Mouse (Mus musculus) limb, embryonic 10.5 days (tissue): ENCODE measurements around the gene Snrnp40. TPM values are rescaled to one million over a fixed set of nuclear protein-coding genes. Genes with fewer than 3 reads are reported as not detected.
A peak's percentile ranks its signal among the peaks of the same experiment; 100 is the strongest.

ENCODE experiments used
- DNase-seq: peaks from one replicate; pipeline ENCODE4 v3.0.0-alpha.2; 2017; ENCODE audit warnings: low spot score
- H3K27ac ChIP-seq: fragments of 300-500 bp; sonication (generic); 2 replicates; pipeline ENCODE4 v1.5.1; 2016; ENCODE audit warnings: mild to moderate bottlenecking
- H3K27me3 ChIP-seq: fragments of 300-500 bp; sonication (generic); 2 replicates; pipeline ENCODE4 v1.6.1; 2016; ENCODE audit warnings: low read depth, mild to moderate bottlenecking; ENCODE audit not compliant: poor library complexity, severe bottlenecking
- H3K36me3 ChIP-seq: fragments of 300-500 bp; sonication (generic); 2 replicates; pipeline ENCODE4 v1.6.1; 2016; ENCODE audit warnings: mild to moderate bottlenecking, moderate library complexity
- H3K4me1 ChIP-seq: fragments of 300-500 bp; sonication (generic); 2 replicates; pipeline ENCODE4 v1.6.1; 2016
- H3K4me3 ChIP-seq: fragments of 300-500 bp; sonication (generic); 2 replicates; pipeline ENCODE4 v1.5.1; 2016; ENCODE audit warnings: mild to moderate bottlenecking, moderate library complexity
- H3K9me3 ChIP-seq: fragments of 300-500 bp; sonication (generic); replicated peaks from 2 replicates; pipeline ENCODE4 v1.6.1; 2016; ENCODE audit warnings: mild to moderate bottlenecking
- WGBS: fragments of 180-500 bp; shearing (Covaris S2); methylation state at CpG from one replicate; pipeline ENCODE4 v1.1.7; 2016; 5-methylcytosine and 5-hydroxymethylcytosine counted together
- polyA plus RNA-seq: library from polyadenylated mRNA; unstranded; fragments of >200 nt; fragmentation: Nextera tagmentation; extraction: Ambion mirVana; gene quantifications from 2 replicates; pipeline ENCODE4 v1.2.1, GENCODE M21; 2016

Gene Snrnp40
- polyA plus RNA-seq = 254 and 257 TPM in 2 replicates

DNA sequence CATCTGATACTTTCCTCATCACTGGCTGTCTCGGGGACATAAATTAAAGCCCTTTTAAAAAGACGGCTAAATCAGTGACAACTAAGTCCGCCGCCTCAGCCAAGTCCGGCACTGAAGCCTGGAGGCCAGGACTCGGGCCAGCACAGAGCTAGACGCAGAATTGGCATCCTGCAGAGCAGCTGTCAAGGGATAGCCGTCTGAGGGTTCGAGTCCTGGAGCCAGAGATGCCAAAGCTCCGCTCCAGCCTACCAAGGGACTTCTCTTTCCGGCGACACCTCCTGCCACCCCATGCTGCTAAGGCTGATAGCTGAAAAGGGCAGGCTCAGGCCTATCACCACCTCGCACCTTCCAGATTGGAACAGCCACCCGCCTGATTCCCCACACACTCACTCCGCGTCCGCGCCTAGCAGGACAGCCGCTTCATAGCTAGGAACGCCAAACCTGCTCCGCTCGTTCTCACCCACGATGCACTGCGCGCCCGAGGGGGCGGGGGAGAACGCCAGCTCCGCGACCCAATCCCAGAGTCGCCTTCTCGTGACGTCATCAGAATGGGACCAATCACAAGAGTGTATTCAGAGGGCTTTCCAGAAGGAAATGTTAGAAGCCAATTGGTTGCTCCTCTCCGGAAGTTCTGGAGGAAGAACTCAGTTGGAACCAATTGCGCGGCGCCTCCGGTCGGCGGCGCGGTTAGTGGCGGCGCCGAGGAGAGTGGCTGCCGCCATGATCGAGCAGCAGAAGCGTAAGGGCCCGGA, at the start of gene Snrnp40, which contains the start of gene Zcchc17:
Snrnp40 (plus strand) TSS at position 647 of the 752 bp plus-strand sequence.
Zcchc17 (minus strand) TSS at position 458 of the 752 bp plus-strand sequence.
- under 1% methylated on average over 49 of the region's 49 CpGs for WGBS
- peak; percentile 95 for DNase-seq
- Histone ChIP-seq H3K4me1 (peaks cover 21% of the 10 kb centered on the region), H3K9me3 (no peaks in the 10 kb centered on the region), H3K27ac (peak within 1 kb of the TSS; percentile 85), H3K4me3 (peak within 1 kb of the TSS; percentile 70), H3K27me3 (no peaks in the 10 kb centered on the region), H3K36me3 (peaks cover 48% of the 10 kb centered on the region)

DNA sequence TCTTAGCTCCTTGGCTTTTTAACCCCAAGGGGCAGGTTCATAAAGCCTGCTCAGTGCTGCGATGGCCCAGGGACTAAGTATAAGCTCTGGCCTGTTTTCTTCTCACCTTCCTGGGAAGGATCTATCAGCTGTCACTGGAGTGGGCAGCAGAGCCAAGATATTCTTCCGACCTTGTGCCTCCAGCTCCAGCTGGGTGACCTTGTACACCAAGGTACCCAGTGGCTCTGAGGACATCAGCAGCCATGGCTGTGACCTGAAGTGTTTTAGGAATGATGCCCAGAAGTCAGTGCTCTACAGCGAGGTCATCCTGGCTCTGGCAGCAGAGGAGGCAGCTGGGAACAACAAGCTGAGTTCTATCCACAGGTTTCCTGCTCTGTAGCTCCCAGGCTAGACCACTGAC, 47.4 kb upstream of the Snrnp40 start:
- Histone ChIP-seq H3K27ac (no peak overlapping the region), H3K4me1 (peaks cover 19% of the 10 kb centered on the region), H3K4me3 (no peak overlapping the region), H3K36me3 (peaks cover 33% of the 10 kb centered on the region), H3K27me3 (peaks cover 45% of the 10 kb centered on the region), H3K9me3 (no peaks in the 10 kb centered on the region)
- WGBS = 85% methylated on average over 3 of the region's 3 CpGs
- DNase-seq = no peak

DNA sequence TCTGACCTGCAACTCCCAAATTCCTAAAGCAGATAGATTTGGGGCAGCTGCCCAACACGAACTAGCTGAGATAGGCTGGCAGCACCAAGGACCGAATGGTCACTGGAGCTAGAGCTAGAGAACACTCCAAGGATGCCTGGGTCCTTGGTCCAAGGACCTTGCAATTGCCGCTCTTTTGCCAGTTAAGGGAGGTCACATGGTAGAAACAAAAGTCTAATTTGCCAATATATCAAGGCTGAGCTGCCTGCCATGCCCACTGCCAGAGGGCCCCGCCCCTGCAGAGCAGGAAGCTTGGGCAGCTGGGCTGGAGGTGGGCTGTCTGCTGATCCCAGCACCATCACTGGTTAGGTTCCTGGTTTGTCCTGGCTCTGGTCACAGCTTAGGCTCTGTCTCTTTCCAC, 46.4 kb upstream of the Snrnp40 start:
- Histone ChIP-seq H3K27ac (no peak overlapping the region), H3K36me3 (peaks cover 44% of the 10 kb centered on the region), H3K4me3 (no peak overlapping the region), H3K9me3 (no peaks in the 10 kb centered on the region), H3K4me1 (peaks cover 8% of the 10 kb centered on the region), H3K27me3 (peaks cover 35% of the 10 kb centered on the region)
- WGBS = 90% methylated on average over 4 of the region's 4 CpGs
- no peak for DNase-seq

DNA sequence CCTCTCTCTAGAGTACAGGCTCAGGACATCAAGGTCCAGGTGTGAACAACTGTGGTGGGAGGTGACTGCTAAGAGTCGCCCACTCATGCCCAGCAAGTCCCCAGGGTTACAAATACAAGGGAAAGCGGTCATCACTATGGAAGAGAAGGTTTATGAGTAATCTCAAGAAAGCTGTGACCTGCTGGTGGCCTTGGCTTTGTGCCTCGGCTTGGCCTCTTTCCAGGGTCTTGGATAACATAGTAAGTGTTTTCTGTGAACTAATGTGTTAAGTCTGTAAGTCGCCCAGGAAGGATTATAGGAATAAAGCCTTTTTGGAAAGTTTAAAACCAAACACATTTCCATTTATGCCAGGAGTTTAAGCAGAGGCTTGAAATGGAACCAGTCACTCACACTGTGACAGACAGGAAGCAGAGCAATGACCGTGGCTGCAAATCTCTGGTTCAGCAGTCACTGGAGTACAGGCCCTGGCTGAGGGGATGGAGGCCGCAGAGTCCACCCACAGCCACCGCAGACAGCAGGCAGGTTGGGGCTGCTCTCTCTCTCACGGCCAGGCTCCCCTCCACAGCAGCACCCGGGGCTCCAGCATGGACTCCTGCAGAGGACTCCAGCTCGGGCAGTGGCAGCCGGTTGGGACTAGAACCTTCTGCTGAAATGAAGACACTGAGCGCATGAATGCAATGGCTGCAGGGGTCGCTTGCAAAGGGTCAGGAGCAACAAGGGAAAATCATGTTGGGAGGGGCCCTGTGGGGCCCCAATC, 44.0 kb upstream of the Snrnp40 start:
- Histone ChIP-seq H3K9me3 (no peaks in the 10 kb centered on the region), H3K4me1 (no peaks in the 10 kb centered on the region), H3K36me3 (peaks cover 63% of the 10 kb centered on the region), H3K4me3 (no peak overlapping the region), H3K27ac (no peak overlapping the region), H3K27me3 (peaks cover 11% of the 10 kb centered on the region)
- DNase-seq = no peak
- 86% methylated on average over 13 of the region's 13 CpGs for WGBS

DNA sequence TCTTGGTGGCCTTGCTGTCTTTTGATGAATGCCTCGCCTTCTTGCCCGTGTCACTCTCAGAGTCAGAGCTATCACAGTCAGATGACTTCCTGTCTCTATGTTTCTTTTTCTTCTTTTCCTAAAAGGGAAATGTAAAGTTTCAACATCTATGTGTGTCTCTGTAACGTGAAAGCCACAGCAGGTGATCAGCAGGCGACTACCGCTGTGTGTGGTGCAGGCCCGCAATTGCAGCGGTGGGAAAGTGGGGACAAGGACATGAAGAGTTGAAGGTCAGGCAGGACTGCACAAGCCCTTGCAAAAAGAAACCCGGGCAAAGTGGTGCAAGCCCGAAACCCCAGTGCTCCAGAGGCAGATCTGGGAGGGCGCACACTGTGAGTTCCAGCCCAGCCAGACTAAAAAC, 43.2 kb upstream of the Snrnp40 start:
- Histone ChIP-seq H3K27ac (no peak overlapping the region), H3K27me3 (peaks cover 3% of the 10 kb centered on the region), H3K9me3 (no peaks in the 10 kb centered on the region), H3K4me1 (no peaks in the 10 kb centered on the region), H3K4me3 (no peak overlapping the region), H3K36me3 (peaks cover 68% of the 10 kb centered on the region)
- WGBS = 89% methylated on average over 10 of the region's 10 CpGs
- DNase-seq = no peak

DNA sequence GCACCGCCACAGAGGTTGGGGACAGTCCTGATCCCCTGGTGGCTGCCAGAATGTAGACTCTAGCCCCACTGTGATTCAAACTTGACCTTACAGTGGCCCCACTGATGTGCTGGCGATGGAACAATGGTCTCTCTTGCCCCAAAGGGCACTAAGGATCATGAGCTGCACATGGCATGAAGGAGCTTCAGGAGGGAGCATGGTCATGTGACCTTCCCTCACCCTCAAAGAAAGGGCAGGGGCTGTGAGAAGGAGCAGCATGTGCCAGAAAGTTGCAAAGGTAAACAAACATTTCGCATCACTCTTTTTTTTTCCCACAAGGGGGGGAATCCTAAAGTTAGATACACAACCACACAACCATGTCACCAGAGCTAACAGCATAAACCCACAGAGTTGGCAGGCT, 41.8 kb upstream of the Snrnp40 start:
- H3K36me3 ChIP-seq = peaks cover 82% of the 10 kb centered on the region
- no peaks in the 10 kb centered on the region for H3K4me1 ChIP-seq

DNA sequence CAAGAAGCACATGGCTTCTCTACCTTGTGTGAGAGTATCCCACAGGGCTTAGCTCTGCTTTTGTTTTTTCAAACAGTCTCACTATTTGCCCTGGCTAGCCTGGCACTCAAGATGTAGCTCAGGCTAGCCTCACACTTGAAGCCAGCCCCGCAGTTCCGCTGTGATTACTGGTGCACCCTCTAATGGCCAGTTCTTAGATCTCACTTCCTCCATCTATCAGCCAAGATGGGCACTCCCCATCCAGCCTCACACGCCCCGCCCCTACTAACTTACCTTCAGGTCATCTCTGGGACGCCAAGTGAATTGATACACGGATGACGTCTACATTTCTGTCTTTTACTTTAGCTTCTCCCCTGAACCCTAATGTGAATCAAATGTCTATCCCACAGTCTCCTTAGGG, 40.4 kb upstream of the Snrnp40 start:
- DNase-seq = no peak
- WGBS = 83% methylated on average over 7 of the region's 7 CpGs

More for the DNA sequence above, 41.8 kb upstream of the Snrnp40 start:
- H3K27me3 ChIP-seq = no peaks in the 10 kb centered on the region
- DNase-seq = no peak
- H3K9me3 ChIP-seq = no peaks in the 10 kb centered on the region
- H3K4me3 ChIP-seq = no peak overlapping the region
- H3K27ac ChIP-seq = no peak overlapping the region
- WGBS = 70% methylated on average over 3 of the region's 3 CpGs

DNA sequence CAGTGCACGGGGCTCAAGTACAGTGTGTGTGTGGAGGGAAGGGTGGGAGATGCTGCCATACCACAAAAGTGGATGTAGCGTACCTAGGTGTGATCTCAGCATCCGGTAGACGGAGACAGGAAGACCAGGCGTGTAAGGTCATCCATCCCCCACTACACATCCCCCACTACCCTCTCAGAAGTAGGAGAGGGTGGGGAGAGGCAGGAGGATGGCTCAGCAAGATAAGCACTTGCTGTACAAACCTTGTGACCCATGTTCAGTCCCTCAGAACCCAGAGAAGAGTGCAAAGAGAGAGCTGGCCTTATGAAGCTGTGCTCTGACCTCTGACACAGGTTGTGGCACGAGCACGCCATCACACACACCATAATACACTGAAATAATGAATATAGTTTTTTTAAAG, 38.3 kb upstream of the Snrnp40 start:
- DNase-seq = no peak
- Histone ChIP-seq H3K27ac (no peak overlapping the region), H3K36me3 (peaks cover 90% of the 10 kb centered on the region), H3K9me3 (no peaks in the 10 kb centered on the region), H3K4me1 (no peaks in the 10 kb centered on the region), H3K4me3 (no peak overlapping the region), H3K27me3 (no peaks in the 10 kb centered on the region)
- 89% methylated on average over 7 of the region's 7 CpGs for WGBS

More for the DNA sequence above, 40.4 kb upstream of the Snrnp40 start:
- Histone ChIP-seq H3K4me1 (no peaks in the 10 kb centered on the region), H3K27me3 (no peaks in the 10 kb centered on the region), H3K9me3 (no peaks in the 10 kb centered on the region), H3K36me3 (peaks cover 90% of the 10 kb centered on the region), H3K27ac (no peak overlapping the region), H3K4me3 (no peak overlapping the region)

DNA sequence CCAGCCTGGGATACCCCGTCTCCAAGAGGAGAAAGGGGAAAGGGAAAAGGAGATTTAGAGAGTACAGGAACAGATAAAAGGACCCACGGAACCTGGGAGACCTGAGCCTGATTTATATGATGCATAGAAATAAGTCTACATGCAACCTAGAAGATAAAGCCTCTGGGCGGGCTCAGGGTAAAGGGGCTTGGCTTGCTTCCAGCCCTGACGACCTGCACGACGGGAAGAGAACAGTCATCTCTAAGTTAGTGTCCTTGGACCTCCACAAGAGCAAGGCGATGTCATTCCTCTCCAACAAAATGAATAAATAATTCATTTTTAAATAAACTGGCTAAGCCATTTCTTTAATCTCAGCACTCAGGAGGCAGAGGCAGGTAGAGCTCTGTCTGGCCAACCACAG, 37.4 kb upstream of the Snrnp40 start:
- Histone ChIP-seq H3K36me3 (peaks cover 90% of the 10 kb centered on the region), H3K4me1 (no peaks in the 10 kb centered on the region), H3K9me3 (no peaks in the 10 kb centered on the region), H3K27ac (no peak overlapping the region), H3K27me3 (no peaks in the 10 kb centered on the region), H3K4me3 (no peak overlapping the region)
- no peak for DNase-seq
- WGBS = 92% methylated on average over 7 of the region's 7 CpGs

DNA sequence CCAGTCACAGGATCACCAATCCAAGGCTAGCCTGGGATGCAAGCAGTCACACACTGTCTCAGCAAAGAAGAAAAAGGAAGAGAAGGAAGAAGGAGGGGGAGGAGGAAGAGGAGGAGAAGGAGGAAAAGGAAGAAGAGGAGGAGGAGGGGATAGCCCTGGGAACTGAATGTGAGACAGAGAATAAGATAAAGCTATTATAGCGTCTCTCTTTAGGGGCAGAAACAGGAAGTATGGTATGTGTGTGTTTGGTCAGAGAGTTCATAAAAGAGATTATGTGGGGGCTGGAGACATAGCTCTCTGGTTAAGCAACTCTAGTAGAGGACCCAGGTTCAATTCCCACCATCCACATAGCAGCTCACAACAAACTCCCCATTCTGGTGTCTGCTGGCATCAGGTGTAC, 36.8 kb upstream of the Snrnp40 start:
- Histone ChIP-seq H3K4me3 (no peak overlapping the region), H3K9me3 (no peaks in the 10 kb centered on the region), H3K36me3 (peaks cover 90% of the 10 kb centered on the region), H3K4me1 (no peaks in the 10 kb centered on the region), H3K27me3 (no peaks in the 10 kb centered on the region), H3K27ac (no peak overlapping the region)
- DNase-seq = no peak
- 81% methylated on average over 1 of the region's 1 CpGs for WGBS

DNA sequence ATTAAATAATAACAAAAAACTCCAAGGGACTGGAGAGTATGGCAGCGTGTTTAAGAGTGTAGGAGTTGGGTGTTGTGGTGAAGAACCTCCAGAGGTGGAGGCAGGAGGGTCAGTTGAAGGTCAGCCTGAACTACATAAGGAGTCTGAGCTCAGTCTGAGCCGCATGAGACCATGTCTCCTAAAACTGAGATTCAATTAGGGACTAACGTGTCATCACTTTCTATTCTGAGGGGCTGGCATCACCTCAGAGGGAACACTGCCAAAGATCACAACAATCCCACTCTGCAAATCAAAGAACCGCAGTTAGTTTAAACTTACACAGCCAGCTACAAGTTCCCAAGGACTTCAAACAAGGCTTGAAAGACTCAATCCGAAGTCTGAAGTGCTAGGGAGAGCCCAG, 36.3 kb upstream of the Snrnp40 start:
- Histone ChIP-seq H3K27me3 (no peaks in the 10 kb centered on the region), H3K36me3 (peaks cover 90% of the 10 kb centered on the region), H3K4me1 (no peaks in the 10 kb centered on the region), H3K27ac (no peak overlapping the region), H3K4me3 (no peak overlapping the region), H3K9me3 (no peaks in the 10 kb centered on the region)
- DNase-seq = no peak
- 83% methylated on average over 5 of the region's 5 CpGs for WGBS

DNA sequence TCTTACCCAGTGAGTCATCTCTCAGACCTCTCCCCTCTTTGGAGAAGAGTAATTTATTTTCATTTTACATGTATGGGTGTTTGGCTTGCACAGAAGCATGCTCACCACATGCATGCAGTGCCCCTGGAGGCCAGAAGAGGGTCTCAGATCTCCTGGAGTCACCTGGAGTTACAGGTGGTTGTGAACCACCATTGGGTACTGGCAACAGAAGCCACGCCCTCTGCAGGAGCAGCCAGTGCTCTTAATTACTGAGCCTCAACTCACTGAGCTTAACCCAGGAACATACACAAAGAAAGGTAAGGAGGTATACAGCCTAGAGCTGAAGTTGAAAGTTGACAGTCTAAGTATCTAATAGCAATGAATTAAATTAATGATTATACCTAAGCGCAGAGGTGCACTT, 34.5 kb upstream of the Snrnp40 start:
- Histone ChIP-seq H3K27ac (no peak overlapping the region), H3K4me1 (no peaks in the 10 kb centered on the region), H3K9me3 (no peaks in the 10 kb centered on the region), H3K4me3 (no peak overlapping the region), H3K27me3 (no peaks in the 10 kb centered on the region), H3K36me3 (peaks cover 85% of the 10 kb centered on the region)
- DNase-seq = no peak
- WGBS = 96% methylated on average over 2 of the region's 2 CpGs

DNA sequence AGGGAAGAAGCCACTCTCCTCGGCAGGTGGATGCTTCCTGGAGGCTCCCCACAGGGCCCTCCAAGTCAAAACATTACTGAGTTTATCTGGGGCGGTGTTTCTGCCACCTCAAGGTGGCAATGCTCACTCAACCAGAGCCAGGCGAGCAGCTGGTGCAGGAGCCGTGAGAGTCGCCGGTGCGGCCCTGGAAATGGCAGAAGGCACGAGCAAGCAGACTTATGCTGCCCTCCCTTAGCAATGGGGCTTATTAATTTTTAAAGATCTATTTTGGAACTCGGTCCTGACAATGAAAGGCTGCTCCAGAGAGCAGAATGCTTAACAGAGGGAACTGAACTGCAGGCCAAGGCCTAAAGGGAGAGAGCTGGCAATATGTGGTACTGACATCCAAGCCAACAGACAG, 32.6 kb upstream of the Snrnp40 start:
- no peaks in the 10 kb centered on the region for H3K9me3 ChIP-seq
- no peak overlapping the region for H3K4me3 ChIP-seq
- H3K36me3 ChIP-seq = peaks cover 84% of the 10 kb centered on the region
- 88% methylated on average over 9 of the region's 9 CpGs for WGBS
- no peak overlapping the region for H3K27ac ChIP-seq
- no peaks in the 10 kb centered on the region for H3K27me3 ChIP-seq
- H3K4me1 ChIP-seq = no peaks in the 10 kb centered on the region
- DNase-seq = no peak
